Mouse (Mus musculus): ENCODE data around the gene Olfr582. TPM values are rescaled to one million over a fixed set of nuclear protein-coding genes. Genes with fewer than 3 reads are reported as not detected.

Olfr582 gene
- total RNA-seq (2022) = not detected

DNA sequence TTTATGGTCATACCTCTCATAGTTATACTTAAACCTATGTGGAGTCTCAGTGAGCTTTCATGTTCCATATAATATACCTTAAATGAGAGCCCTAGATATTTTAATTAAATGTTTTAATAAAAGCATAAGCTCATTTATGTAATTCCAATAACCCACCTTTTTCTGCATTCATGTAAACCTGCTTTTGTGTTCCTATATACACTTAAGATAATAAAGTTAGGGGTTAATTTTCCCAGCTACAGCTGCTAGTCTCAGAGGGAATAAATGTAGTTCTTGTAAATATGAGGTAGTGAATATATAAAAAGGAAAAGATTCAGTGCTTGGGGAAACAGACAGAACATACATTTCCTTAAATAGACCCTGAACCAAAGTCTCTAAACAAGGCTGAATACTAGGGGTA, at the start of gene Olfr582:
TSS of gene Olfr582 (plus strand) at position 301 of the 400 bp plus-strand sequence.
- DNase-seq (ENCODE audit: low spot score in 2 of 2) = no peak

DNA sequence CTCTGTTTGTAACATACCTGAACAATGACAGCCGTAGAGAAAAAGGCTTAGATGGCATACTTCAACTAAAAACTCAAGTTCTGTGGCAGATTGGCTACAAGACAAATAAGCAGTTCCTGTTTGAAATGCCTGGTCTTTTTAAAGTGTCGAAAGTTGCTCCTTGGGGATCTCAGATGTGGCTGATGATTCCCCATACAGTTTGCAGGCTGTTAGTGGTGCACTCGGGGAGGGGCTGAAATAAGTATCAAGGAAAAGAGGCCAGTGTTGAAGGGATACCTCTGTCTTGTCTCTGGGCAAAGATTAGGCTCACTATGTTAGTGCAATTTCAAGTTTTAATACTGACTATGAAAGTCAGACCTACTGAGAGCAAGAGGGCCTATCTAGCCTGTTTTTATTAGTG, 48.6 kb upstream of the Olfr582 start, which contains the start of gene Olfr578:
TSS of gene Olfr578 (minus strand) at position 101 of the 400 bp plus-strand sequence.
- DNase-seq (ENCODE audit: low spot score in 2 of 2) = no peak

DNA sequence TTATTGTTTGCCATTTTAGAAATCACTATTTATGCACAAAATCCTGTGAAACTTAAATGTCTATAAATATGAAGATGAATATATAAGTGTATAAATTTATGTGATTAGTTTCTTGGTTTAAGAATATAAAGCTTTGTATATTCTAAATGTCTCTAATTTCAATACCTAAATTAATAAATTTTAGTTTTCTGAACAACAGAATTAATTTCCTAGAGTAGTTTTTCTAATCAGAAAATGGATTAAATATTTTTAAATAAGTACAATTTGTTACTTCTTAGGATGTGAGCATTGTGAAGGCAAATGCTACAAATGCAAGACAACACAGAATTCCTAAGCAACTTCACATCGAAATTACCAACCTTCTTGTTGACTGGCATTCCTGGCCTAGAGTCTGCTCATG, 13.2 kb downstream of the Olfr582 start, which contains the start of gene Olfr583:
TSS of gene Olfr583 (plus strand) at position 301 of the 400 bp plus-strand sequence.
- DNase-seq (ENCODE audit: low spot score in 2 of 2) = no peak

DNA sequence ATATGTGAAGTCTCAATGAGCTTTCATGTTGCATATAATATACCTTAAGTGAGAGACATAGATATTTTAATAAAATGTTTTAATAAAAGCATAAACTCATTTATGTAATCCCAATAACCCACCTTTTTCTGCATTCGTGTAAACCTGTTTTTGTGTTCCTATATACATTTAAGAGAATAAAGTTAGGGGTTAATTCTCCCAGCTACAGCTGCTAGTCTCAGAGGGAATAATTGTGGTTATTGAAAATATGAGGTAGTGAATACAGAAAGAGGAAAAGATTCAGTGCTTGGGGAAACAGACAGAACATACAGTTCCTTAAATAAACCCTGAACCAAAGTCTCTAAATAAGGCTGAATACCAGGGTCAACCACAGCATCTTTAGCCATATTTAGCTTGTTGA, 43.8 kb downstream of the Olfr582 start, which contains the start of gene Olfr584:
TSS of gene Olfr584 (plus strand) at position 301 of the 400 bp plus-strand sequence.
- DNase-seq (ENCODE audit: low spot score in 2 of 2) = no peak

Other genes with a start within 250 kb of the Olfr582 start
- under 1 TPM in 3 of 4 experiments, not detected in 1; 0.40 to 0.68 (median 0.51) TPM for gene Olfr564, start 234.5 kb upstream of the Olfr582 start, total RNA-seq (2022)
- not detected for gene Olfr566, start 179.3 kb upstream of the Olfr582 start, total RNA-seq (2022)
- gene Olfr568, start 160.9 kb upstream of the Olfr582 start, total RNA-seq (2022) = not detected
- not detected for gene Olfr569, start 147.1 kb upstream of the Olfr582 start, total RNA-seq (2022)
- not detected for gene Olfr570, start 143.4 kb upstream of the Olfr582 start, total RNA-seq (2022)
- gene Olfr571, start 120.5 kb upstream of the Olfr582 start, total RNA-seq (2022) = not detected
- gene Olfr572, start 113.6 kb upstream of the Olfr582 start, total RNA-seq (2022) = not detected
- not detected for gene Olfr573-ps1, start 95.4 kb upstream of the Olfr582 start, total RNA-seq (2022)
- gene Olfr574, start 89.6 kb upstream of the Olfr582 start, total RNA-seq (2022) = not detected
- gene Olfr575, start 79.2 kb upstream of the Olfr582 start, total RNA-seq (2022) = not detected
- not detected for gene Olfr576, start 75.4 kb upstream of the Olfr582 start, total RNA-seq (2022)
- not detected for gene Olfr577, start 62.1 kb upstream of the Olfr582 start, total RNA-seq (2022)
- gene Olfr578, start 48.7 kb upstream of the Olfr582 start, total RNA-seq (2022) = not detected
- not detected for gene Olfr583, start 13.3 kb downstream of the Olfr582 start, total RNA-seq (2022)
- gene Olfr584, start 43.9 kb downstream of the Olfr582 start, total RNA-seq (2022) = not detected
- gene Olfr585, start 59.7 kb downstream of the Olfr582 start, total RNA-seq (2022) = not detected
- gene Olfr586, start 87.6 kb downstream of the Olfr582 start, total RNA-seq (2022) = not detected
- gene Olfr588-ps1, start 102.9 kb downstream of the Olfr582 start, total RNA-seq (2022) = not detected
- gene Olfr589, start 118.3 kb downstream of the Olfr582 start, total RNA-seq (2022) = not detected
- gene Olfr591, start 140.3 kb downstream of the Olfr582 start, total RNA-seq (2022) = not detected
- gene Olfr592, start 146.8 kb downstream of the Olfr582 start, total RNA-seq (2022) = not detected
- gene Olfr593, start 173.8 kb downstream of the Olfr582 start, total RNA-seq (2022) = not detected
- not detected for gene Olfr594, start 179.0 kb downstream of the Olfr582 start, total RNA-seq (2022)
- gene Usp17ld, start 214.5 kb downstream of the Olfr582 start, total RNA-seq (2022) = not detected